Mouse (Mus musculus) hindbrain, embryonic 12.5 days (tissue): ENCODE data around the gene Spic. TPM values are rescaled to one million over a fixed set of nuclear protein-coding genes. Genes with fewer than 3 reads are reported as not detected.
"Not testable (repeated sequence)": the region's sequence is repeated elsewhere in the genome, so short reads cannot be mapped to it uniquely, and the experiment has no call there.

ENCODE experiments used
- ATAC-seq: fragments of 200-750 bp; cut with Nextera tagmentation; 2 replicates; pipeline ENCODE4 v1.8.0; 2017; ENCODE audit warnings: moderate TSS enrichment; ENCODE audit not compliant: low FRiP score
- H3K27ac ChIP-seq: fragments of 300-500 bp; sonication (generic); 2 replicates; pipeline ENCODE4 v1.5.1; 2016; ENCODE audit warnings: mild to moderate bottlenecking
- H3K27me3 ChIP-seq: fragments of 300-500 bp; sonication (generic); 2 replicates; pipeline ENCODE4 v1.6.1; 2016; ENCODE audit warnings: mild to moderate bottlenecking
- H3K36me3 ChIP-seq: fragments of 300-500 bp; sonication (generic); 2 replicates; pipeline ENCODE4 v1.6.1; 2016; ENCODE audit warnings: mild to moderate bottlenecking
- H3K4me1 ChIP-seq: fragments of 300-500 bp; sonication (generic); 2 replicates; pipeline ENCODE4 v1.6.1; 2016
- H3K4me2 ChIP-seq: fragments of 300-500 bp; sonication (generic); replicated peaks from 2 replicates; pipeline ENCODE4 v1.6.1; 2016; ENCODE audit warnings: mild to moderate bottlenecking
- H3K4me3 ChIP-seq: fragments of 300-500 bp; sonication (generic); 2 replicates; pipeline ENCODE4 v1.5.1; 2016; ENCODE audit warnings: mild to moderate bottlenecking
- H3K9ac ChIP-seq: fragments of 300-500 bp; sonication (generic); 2 replicates; pipeline ENCODE4 v1.6.1; 2016; ENCODE audit warnings: mild to moderate bottlenecking, moderate library complexity
- H3K9me3 ChIP-seq: fragments of 300-500 bp; sonication (generic); replicated peaks from 2 replicates; pipeline ENCODE4 v1.6.1; 2016; ENCODE audit warnings: mild to moderate bottlenecking
- WGBS: fragments of 180-500 bp; shearing (Covaris S2); methylation state at CpG from one replicate; pipeline ENCODE4 v1.1.7; 2016; 5-methylcytosine and 5-hydroxymethylcytosine counted together
- polyA plus RNA-seq: library from polyadenylated mRNA; unstranded; fragments of >200 nt; fragmentation: Nextera tagmentation; extraction: Ambion mirVana; gene quantifications from 2 replicates; pipeline ENCODE4 v1.2.1, GENCODE M21; 2016

Spic gene
- polyA plus RNA-seq, 1 experiment from 2014 or later, result not detected

DNA sequence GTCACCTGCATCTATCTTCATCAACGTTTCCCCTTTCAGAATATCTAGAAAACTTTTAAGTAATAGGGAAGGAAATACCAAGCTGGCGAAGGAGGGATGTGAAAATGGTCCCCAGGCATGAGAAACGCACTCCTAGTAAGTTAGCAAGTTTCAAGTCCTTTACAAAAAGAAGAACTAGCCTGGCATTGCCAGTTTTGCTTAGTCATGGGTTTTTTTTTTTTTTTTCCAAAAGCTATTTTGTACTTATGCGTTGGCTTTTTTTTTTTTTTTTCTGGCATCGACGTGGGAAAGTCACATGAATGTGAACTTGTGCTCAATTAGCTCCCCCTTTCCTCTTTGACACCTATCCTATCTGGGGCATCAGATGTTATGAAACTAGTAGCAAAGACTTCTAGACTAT, 27.5 kb upstream of the Spic start:
- WGBS, result 88% methylated on average over 6 of the region's 6 CpGs
- H3K9ac ChIP-seq, result no peak overlapping the region
- no peak overlapping the region for H3K27ac ChIP-seq
- no peak overlapping the region for H3K4me3 ChIP-seq
- H3K9me3 ChIP-seq, result no peaks in the 10 kb centered on the region
- no peak for ATAC-seq
- H3K36me3 ChIP-seq, result no peaks in the 10 kb centered on the region
- H3K4me1 ChIP-seq, result peaks cover 3% of the 10 kb centered on the region; the same call in 1 of the 2 replicates
- H3K4me2 ChIP-seq, result no peak overlapping the region
- no peaks in the 10 kb centered on the region for H3K27me3 ChIP-seq

DNA sequence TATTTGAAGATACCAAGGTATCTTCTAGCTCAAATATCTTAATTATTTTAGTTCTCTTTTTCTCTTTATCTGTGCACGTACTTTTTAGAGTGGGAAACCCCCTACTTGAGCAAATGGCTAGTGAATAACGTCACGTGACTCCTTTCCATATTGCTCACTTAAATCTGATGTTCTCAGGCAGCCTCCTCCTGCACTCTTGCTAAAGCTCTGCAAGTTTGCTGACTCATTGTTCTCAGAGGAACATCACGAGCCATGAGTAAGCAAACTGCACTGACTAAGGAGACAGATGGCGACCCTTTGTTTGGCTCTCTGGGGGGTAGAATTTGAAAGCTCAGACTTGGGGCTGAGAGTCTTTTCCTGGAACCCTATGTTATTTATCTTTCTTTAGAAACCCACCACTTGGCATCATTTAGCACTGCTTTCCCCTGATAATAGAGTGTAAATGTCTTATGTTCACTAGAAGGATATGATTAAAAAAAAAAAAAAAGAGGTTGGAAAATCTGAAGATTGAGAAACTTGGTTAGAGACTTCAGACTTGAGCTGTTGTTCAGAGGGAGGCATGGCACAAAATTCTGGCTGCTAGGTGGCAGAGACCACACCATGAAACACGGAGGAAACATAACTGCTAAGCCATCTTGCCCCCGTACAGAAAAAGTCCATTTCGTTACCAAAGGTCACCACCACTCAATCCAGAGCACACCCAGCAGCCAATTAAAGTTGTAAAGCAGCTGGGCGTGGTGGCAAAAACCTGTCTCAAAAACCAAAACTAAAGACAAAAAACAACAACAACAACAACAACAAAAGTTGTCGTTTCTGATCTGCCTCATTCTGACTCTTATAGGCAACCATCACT, 24.1 kb upstream of the Spic start:
- H3K27me3 ChIP-seq, result no peaks in the 10 kb centered on the region
- no peak overlapping the region for H3K9ac ChIP-seq
- ATAC-seq, result no peak
- H3K9me3 ChIP-seq, result no peaks in the 10 kb centered on the region
- WGBS, result 64% methylated on average over 10 of the region's 10 CpGs
- H3K27ac ChIP-seq, result no peak overlapping the region
- no peaks in the 10 kb centered on the region for H3K36me3 ChIP-seq
- no peak overlapping the region for H3K4me3 ChIP-seq
- H3K4me1 ChIP-seq, result no peaks in the 10 kb centered on the region
- H3K4me2 ChIP-seq, result no peak overlapping the region

- no peak for ATAC-seq
- 71% methylated on average over 6 of the region's 6 CpGs for WGBS
Measured at GRCm38 (mm10) chr10:88700938-88701337, 16.1 kb upstream of the Spic start.

DNA sequence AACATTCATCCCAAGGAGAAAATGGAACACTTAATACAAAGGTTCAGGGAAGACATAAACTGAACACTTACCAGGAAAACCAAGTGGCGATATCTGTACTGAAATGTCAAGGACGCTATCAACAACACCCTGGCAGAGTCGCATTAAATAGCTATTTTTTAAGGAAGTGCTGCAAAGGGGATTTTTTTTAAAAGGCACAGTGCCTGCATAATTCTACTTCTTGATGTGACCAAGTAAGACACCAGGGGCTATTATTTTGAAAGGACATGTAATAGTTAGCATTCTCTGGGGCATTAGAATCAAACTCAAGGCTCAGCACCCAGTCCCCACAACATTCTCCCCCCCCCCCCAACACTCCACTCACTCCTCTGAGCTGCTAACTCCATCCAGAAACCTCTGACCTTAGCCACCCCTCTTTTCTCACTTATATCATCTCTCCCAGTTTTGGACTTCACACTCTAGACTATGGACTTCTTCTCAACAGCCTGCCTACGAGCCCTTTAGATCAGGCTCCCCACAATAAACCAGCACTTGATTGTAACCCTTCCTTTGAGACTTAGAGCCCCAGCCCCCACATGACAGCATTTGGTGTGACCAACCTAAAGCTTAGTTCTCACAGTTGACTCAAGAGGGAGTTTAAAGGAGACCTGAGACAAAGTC, 1.8 kb downstream of the Spic start:
- Histone ChIP-seq H3K9me3 (no peaks in the 10 kb centered on the region), H3K27me3 (no peaks in the 10 kb centered on the region), H3K36me3 (no peaks in the 10 kb centered on the region), H3K27ac (no peak overlapping the region), H3K4me3 (no peak overlapping the region), H3K9ac (no peak overlapping the region), H3K4me2 (no peak overlapping the region), H3K4me1 (no peaks in the 10 kb centered on the region)
- ATAC-seq, result no peak
- 88% methylated on average over 4 of the region's 4 CpGs for WGBS

More at GRCm38 (mm10) chr10:88700938-88701337, 16.1 kb upstream of the Spic start:
- Histone ChIP-seq H3K4me1 (no peaks in the 10 kb centered on the region), H3K4me3 (no peak overlapping the region), H3K27ac (no peak overlapping the region), H3K27me3 (no peaks in the 10 kb centered on the region), H3K4me2 (no peak overlapping the region), H3K9ac (no peak overlapping the region), H3K36me3 (no peaks in the 10 kb centered on the region), H3K9me3 (no peaks in the 10 kb centered on the region)

DNA sequence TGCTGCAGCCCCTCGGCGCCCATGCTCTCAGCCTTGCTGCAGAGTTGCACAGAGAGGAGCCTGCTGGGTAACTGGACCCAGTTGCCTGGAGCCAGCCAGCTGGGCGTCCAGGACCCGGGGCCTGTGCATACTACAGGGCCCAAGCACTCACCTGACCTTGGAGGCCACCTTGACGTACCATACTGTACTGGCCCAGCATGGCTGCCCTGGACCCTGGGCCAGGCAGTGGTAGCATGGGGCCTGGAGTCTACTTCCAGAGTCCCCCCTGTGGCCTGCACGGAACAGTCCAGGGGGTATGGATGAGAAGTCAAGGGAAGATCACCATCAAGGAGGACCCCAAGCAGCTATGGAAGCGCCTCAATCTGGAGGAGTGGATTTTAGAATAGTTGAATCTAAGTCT, 12.0 kb downstream of the Spic start:
- no peaks in the 10 kb centered on the region for H3K9me3 ChIP-seq
- 94% methylated on average over 7 of the region's 7 CpGs for WGBS
- no peak overlapping the region for H3K4me2 ChIP-seq
- H3K9ac ChIP-seq, result no peak overlapping the region
- no peak for ATAC-seq
- no peak overlapping the region for H3K4me3 ChIP-seq
- no peaks in the 10 kb centered on the region for H3K36me3 ChIP-seq
- no peaks in the 10 kb centered on the region for H3K4me1 ChIP-seq
- no peak overlapping the region for H3K27ac ChIP-seq
- no peaks in the 10 kb centered on the region for H3K27me3 ChIP-seq

DNA sequence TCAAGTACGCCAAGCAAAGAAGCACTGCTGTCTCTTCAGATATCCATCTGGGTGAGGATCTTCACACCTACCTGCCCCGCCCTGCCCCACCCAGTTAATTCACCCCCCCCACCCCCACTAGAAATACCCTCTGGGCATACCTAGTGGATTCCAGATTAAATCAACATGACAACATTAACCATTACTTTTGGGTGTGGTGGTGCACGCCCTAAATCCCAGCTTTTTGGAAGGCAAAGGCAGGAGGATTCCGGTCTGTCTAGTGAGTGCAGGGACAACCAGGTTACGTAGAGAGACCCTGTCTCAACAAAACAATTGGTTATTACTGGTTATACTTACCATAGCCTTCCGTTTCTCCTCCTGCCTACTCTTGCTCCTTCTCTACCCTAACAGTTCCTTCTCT, 12.7 kb downstream of the Spic start:
- H3K9ac ChIP-seq, result no peak overlapping the region
- H3K27me3 ChIP-seq, result no peaks in the 10 kb centered on the region
- no peak overlapping the region for H3K27ac ChIP-seq
- H3K4me3 ChIP-seq, result no peak overlapping the region
- no peaks in the 10 kb centered on the region for H3K36me3 ChIP-seq
- H3K4me1 ChIP-seq, result no peaks in the 10 kb centered on the region
- 94% methylated on average over 6 of the region's 6 CpGs for WGBS
- no peak overlapping the region for H3K4me2 ChIP-seq
- no peak for ATAC-seq
- no peaks in the 10 kb centered on the region for H3K9me3 ChIP-seq

- no peak for ATAC-seq
- Histone ChIP-seq H3K27ac (no peak overlapping the region), H3K4me1 (no peaks in the 10 kb centered on the region), H3K36me3 (no peaks in the 10 kb centered on the region), H3K4me2 (no peak overlapping the region), H3K9ac (no peak overlapping the region), H3K27me3 (no peaks in the 10 kb centered on the region), H3K9me3 (no peaks in the 10 kb centered on the region), H3K4me3 (no peak overlapping the region)
- 34% methylated on average over 1 of the region's 1 CpGs for WGBS
Measured at GRCm38 (mm10) chr10:88669719-88670118, 15.1 kb downstream of the Spic start.

GRCm38 (mm10) chr10:88663856-88664255, 21.0 kb downstream of the Spic start:
- not testable (repeated sequence) for H3K9me3 ChIP-seq, ATAC-seq, H3K4me3 ChIP-seq, H3K4me2 ChIP-seq, H3K9ac ChIP-seq, H3K27ac ChIP-seq, H3K27me3 ChIP-seq, H3K4me1 ChIP-seq, H3K36me3 ChIP-seq

GRCm38 (mm10) chr10:88658918-88659317, 25.9 kb downstream of the Spic start:
- 92% methylated on average over 4 of the region's 4 CpGs for WGBS
- no peak for ATAC-seq
- H3K4me1 ChIP-seq, result no peaks in the 10 kb centered on the region
- no peak overlapping the region for H3K4me2 ChIP-seq
- H3K4me3 ChIP-seq, result no peak overlapping the region
- H3K27ac ChIP-seq, result no peak overlapping the region
- H3K9me3 ChIP-seq, result no peaks in the 10 kb centered on the region
- H3K27me3 ChIP-seq, result no peaks in the 10 kb centered on the region
- no peaks in the 10 kb centered on the region for H3K36me3 ChIP-seq
- no peak overlapping the region for H3K9ac ChIP-seq

- WGBS, result 69% methylated on average over 5 of the region's 5 CpGs
- H3K36me3 ChIP-seq, result no peaks in the 10 kb centered on the region
- H3K9me3 ChIP-seq, result 0 out of 2 replicates have a peak, but pooled peaks cover 4% of the 10 kb centered on the region
- no peak for ATAC-seq
- H3K4me1 ChIP-seq, result no peaks in the 10 kb centered on the region
- no peak overlapping the region for H3K4me3 ChIP-seq
- H3K9ac ChIP-seq, result no peak overlapping the region
- H3K4me2 ChIP-seq, result no peak overlapping the region
- no peak overlapping the region for H3K27ac ChIP-seq
- no peaks in the 10 kb centered on the region for H3K27me3 ChIP-seq
Measured at GRCm38 (mm10) chr10:88645448-88645847, 39.4 kb downstream of the Spic start.

GRCm38 (mm10) chr10:88631330-88631953, 53.4 kb downstream of the Spic start:
- no peaks in the 10 kb centered on the region for H3K9me3 ChIP-seq
- no peak overlapping the region for H3K27ac ChIP-seq
- no peak overlapping the region for H3K9ac ChIP-seq
- no peak overlapping the region for H3K4me2 ChIP-seq
- no peaks in the 10 kb centered on the region for H3K36me3 ChIP-seq
- WGBS, result 81% methylated on average over 10 of the region's 10 CpGs
- H3K4me3 ChIP-seq, result no peak overlapping the region
- no peaks in the 10 kb centered on the region for H3K27me3 ChIP-seq
- no peak for ATAC-seq
- no peaks in the 10 kb centered on the region for H3K4me1 ChIP-seq

DNA sequence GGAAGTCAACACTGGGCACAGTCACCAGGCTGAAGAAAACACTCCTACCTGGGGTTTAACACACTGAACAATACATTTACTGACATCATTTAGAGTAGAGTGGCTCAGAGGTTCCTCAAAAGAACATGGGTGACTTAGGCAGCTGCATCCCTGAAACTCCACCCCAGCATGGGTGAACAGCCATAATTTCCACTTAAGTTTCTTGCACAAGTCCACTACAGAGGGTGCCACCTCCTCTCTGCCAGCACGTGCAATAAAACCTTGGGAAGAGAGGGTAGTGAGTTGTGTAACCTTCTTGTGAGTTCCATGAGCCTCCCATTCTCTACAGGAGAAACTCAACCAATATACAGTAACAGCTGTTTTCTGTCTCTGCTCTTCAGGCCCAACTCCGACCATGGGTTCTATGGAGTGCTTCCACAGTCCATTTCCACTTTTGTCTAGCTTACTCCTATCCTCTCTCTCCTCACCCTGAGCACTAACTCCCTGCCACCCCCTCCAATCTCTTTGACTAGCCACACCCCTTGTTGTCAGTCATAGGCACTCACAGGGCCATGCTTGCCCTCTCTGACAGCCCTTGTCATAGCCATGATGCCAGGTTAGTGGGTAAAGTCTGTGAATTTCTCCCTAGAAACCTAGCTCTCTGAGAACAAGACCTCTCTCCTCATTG, 54.0 kb downstream of the Spic start:
- ATAC-seq, result no peak
- 98% methylated on average over 2 of the region's 2 CpGs for WGBS
- H3K4me3 ChIP-seq, result no peak overlapping the region
- no peaks in the 10 kb centered on the region for H3K9me3 ChIP-seq
- H3K27me3 ChIP-seq, result no peaks in the 10 kb centered on the region
- H3K9ac ChIP-seq, result no peak overlapping the region
- H3K4me1 ChIP-seq, result no peaks in the 10 kb centered on the region
- no peak overlapping the region for H3K4me2 ChIP-seq
- H3K36me3 ChIP-seq, result no peaks in the 10 kb centered on the region
- no peak overlapping the region for H3K27ac ChIP-seq
